Mouse (Mus musculus) liver, embryonic 16.5 days (tissue): ENCODE measurements around the gene Igf2r. TPM values are rescaled to one million over a fixed set of nuclear protein-coding genes. Genes with fewer than 3 reads are reported as not detected.

Experiments
- ATAC-seq: fragments of 200-750 bp; cut with Nextera tagmentation; 2 replicates; pipeline ENCODE4 v1.8.0; 2017; ENCODE audit warnings: low read depth, mild to moderate bottlenecking, moderate number of reproducible peaks, moderate library complexity
- H3K27ac ChIP-seq: fragments of 300-500 bp; sonication (generic); 2 replicates; pipeline ENCODE4 v1.5.1; 2014; ENCODE audit warnings: mild to moderate bottlenecking, low read length
- H3K27me3 ChIP-seq: fragments of 300-500 bp; sonication (generic); 2 replicates; pipeline ENCODE4 v1.6.1; 2014; ENCODE audit warnings: low read depth, low read length, mixed read lengths; ENCODE audit not compliant: control insufficient read depth, insufficient read depth
- H3K36me3 ChIP-seq: fragments of 300-500 bp; sonication (generic); 2 replicates; pipeline ENCODE4 v1.6.1; 2014; ENCODE audit warnings: mild to moderate bottlenecking; ENCODE audit not compliant: control insufficient read depth, insufficient read depth
- H3K4me1 ChIP-seq: fragments of 300-500 bp; sonication (generic); 2 replicates; pipeline ENCODE4 v1.6.1; 2014; ENCODE audit warnings: low read depth, low read length, mixed read lengths; ENCODE audit not compliant: control insufficient read depth
- H3K4me2 ChIP-seq: fragments of 300-500 bp; sonication (generic); 2 replicates; pipeline ENCODE4 v1.6.1; 2014; ENCODE audit warnings: low read depth, low read length, mixed read lengths
- H3K4me3 ChIP-seq: fragments of 300-500 bp; sonication (generic); 2 replicates; pipeline ENCODE4 v1.5.1; 2014; ENCODE audit warnings: low read depth, mild to moderate bottlenecking, low read length
- H3K9ac ChIP-seq: fragments of 300-500 bp; sonication (generic); 2 replicates; pipeline ENCODE4 v1.6.1; 2014; ENCODE audit warnings: low read depth, low read length
- H3K9me3 ChIP-seq: fragments of 300-500 bp; sonication (generic); replicated peaks from 2 replicates; pipeline ENCODE4 v1.6.1; 2016; ENCODE audit warnings: low read length; ENCODE audit not compliant: control insufficient read depth
- WGBS: fragments of 180-500 bp; shearing (Covaris S2); extraction: QIAGEN DNeasy Blood & Tissue Kit; methylation state at CpG from one replicate; pipeline ENCODE4 v1.1.7; 2014; ENCODE audit not compliant: insufficient replicate concordance; 5-methylcytosine and 5-hydroxymethylcytosine counted together
- polyA plus RNA-seq: library from polyadenylated mRNA; unstranded; fragments of >200 nt; fragmentation: Nextera tagmentation; extraction: Ambion mirVana; gene quantifications from 2 replicates; pipeline ENCODE4 v1.2.1, GENCODE M21; 2015

Igf2r gene
- polyA plus RNA-seq, 1 experiment from 2014 or later, result 17.7 TPM

DNA sequence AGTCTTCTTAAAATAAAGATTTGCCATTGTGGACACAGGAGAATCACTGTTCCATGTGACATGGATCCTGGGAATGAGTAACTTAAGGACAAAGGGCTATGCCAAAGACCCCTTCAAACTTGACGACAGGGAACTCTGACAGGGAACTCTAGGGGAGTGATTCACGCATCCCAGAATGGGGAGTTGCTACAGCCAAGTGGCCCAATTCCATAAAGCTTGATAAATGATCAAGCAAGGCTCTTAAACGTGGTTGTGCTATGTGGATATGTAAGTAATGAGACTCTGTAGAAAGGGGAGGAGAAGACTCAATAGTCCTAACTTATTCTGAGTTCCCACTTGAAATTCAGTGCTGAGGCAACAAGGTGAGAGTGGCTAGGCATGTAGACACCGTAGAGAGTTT, 134.7 kb downstream of the Igf2r start:
- Histone ChIP-seq H3K9ac (no peak overlapping the region), H3K4me2 (no peak overlapping the region), H3K4me1 (no peaks in the 10 kb centered on the region), H3K36me3 (no peaks in the 10 kb centered on the region), H3K9me3 (peaks cover 2% of the 10 kb centered on the region), H3K27me3 (no peaks in the 10 kb centered on the region), H3K27ac (no peak overlapping the region), H3K4me3 (no peak overlapping the region)
- WGBS, result 47% methylated on average over 4 of the region's 4 CpGs
- ATAC-seq, result no peak

Other genes starting within 250 kb of the Igf2r start
- not detected in 2 replicates for gene Slc22a2, start 185.5 kb downstream of the Igf2r start, polyA plus RNA-seq
- gene Slc22a1, start 93.8 kb downstream of the Igf2r start, polyA plus RNA-seq, result not detected in 2 replicates
- 0.19 and 0.22 TPM in 2 replicates for gene Mas1, start 98.5 kb upstream of the Igf2r start, polyA plus RNA-seq
- not detected in 2 replicates for gene Mrgprh, start 106.4 kb upstream of the Igf2r start, polyA plus RNA-seq
- gene Pnldc1, start 140.6 kb upstream of the Igf2r start, polyA plus RNA-seq, result 0.21 and 0.35 TPM in 2 replicates
- gene Tcp1, start 146.0 kb upstream of the Igf2r start, polyA plus RNA-seq, result 172 and 197 TPM in 2 replicates
- gene Mrpl18, start 146.7 kb upstream of the Igf2r start, polyA plus RNA-seq, result 81.8 and 92.8 TPM in 2 replicates
- 15.1 and 16.5 TPM in 2 replicates for gene Acat3, start 170.9 kb upstream of the Igf2r start, polyA plus RNA-seq
- 97.5 and 101 TPM in 2 replicates for gene Acat2, start 191.1 kb upstream of the Igf2r start, polyA plus RNA-seq
- gene Wtap, start 224.5 kb upstream of the Igf2r start, polyA plus RNA-seq, result 42.0 and 42.4 TPM in 2 replicates
- gene Sod2, start 237.2 kb upstream of the Igf2r start, polyA plus RNA-seq, result 108 and 116 TPM in 2 replicates